Mouse (Mus musculus): ENCODE measurements around the gene Nkx1-2.

The Nkx1-2 gene

GRCm38 (mm10) chr7:132589610-132590009 is 9.8 kb downstream of the Nkx1-2 start:
- DNase-seq (ENCODE audit: low read depth, low spot score) = no peak
- Histone ChIP-seq H3K27me3 (ENCODE audit: control insufficient read depth, insufficient read depth, low read length, poor library complexity, severe bottlenecking) (no peaks in the 10 kb centered on the region), H3K36me3 (ENCODE audit: control insufficient read depth, insufficient read depth, low read length, poor library complexity, severe bottlenecking) (no peaks in the 10 kb centered on the region)

DNA sequence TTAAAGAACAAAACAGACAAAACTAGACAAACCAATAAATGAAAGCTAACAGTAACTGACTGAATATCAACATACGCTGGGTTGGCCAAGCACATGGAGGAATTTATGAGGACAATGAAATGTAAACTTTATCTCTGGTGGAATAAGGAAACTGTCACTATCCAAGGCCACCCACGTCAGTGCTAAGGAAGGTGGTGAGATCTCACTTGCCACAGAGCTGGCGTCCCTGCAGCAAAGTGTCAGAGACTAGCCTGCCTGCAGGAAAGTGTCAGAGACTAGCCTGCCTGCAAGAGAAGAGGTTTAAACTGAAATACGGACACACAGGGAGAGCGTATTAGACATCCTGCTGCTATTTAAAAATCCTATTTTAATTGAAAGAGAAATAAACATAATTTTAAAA is 12.3 kb downstream of the Nkx1-2 start:
- H3K27me3 ChIP-seq (ENCODE audit: control insufficient read depth, insufficient read depth, low read length, poor library complexity, severe bottlenecking) = no peaks in the 10 kb centered on the region
- no peaks in the 10 kb centered on the region for H3K36me3 ChIP-seq (ENCODE audit: control insufficient read depth, insufficient read depth, low read length, poor library complexity, severe bottlenecking)
- no peak for DNase-seq (ENCODE audit: low read depth, low spot score)

GRCm38 (mm10) chr7:132585695-132586491 is 13.5 kb downstream of the Nkx1-2 start:
- DNase-seq (ENCODE audit: low read depth, low spot score) = no peak
- no peaks in the 10 kb centered on the region for H3K27me3 ChIP-seq (ENCODE audit: control insufficient read depth, insufficient read depth, low read length, poor library complexity, severe bottlenecking)
- no peaks in the 10 kb centered on the region for H3K36me3 ChIP-seq (ENCODE audit: control insufficient read depth, insufficient read depth, low read length, poor library complexity, severe bottlenecking)

DNA sequence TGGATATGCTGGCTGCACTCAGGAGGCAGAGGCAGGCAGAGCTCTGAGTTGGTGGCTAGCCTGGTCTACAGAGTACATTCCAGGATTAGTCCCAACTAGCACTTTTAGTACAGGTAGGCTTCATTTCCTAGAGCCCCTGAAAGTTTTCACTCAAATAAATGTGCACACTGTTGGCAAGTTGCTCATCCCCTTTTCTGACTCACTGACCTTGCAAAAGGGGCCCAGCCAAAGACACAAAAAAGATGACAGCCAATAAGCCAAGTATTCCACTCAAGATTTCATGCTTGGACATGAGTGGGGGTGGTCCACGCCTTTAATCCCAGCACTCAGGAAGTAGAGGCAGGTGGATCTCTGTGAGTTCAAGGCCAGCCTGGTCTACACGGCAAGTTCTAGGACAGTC is 18.0 kb downstream of the Nkx1-2 start:
- no peaks in the 10 kb centered on the region for H3K36me3 ChIP-seq (ENCODE audit: control insufficient read depth, insufficient read depth, low read length, poor library complexity, severe bottlenecking)
- no peak for DNase-seq (ENCODE audit: low read depth, low spot score)
- no peaks in the 10 kb centered on the region for H3K27me3 ChIP-seq (ENCODE audit: control insufficient read depth, insufficient read depth, low read length, poor library complexity, severe bottlenecking)

DNA sequence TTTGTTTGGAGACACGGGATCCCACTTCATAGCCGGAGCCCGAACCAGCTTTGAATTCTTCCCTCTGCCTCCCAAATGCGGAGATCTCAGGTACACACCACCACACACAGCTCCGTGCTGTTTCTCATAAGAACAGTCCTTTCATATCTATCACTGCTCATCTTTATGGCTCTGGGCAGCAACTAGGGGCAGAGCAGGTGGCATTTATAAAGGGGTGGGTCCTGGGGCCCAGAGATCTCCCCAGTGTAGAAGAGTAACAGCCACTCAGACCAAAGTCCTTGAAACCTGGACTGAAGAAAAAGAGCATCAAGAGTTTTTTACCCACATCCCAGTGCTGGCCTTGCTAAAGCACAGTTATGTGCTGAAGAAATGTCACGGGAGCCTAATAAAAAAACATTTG is 18.9 kb downstream of the Nkx1-2 start:
- Histone ChIP-seq H3K36me3 (ENCODE audit: control insufficient read depth, insufficient read depth, low read length, poor library complexity, severe bottlenecking) (no peaks in the 10 kb centered on the region), H3K27me3 (ENCODE audit: control insufficient read depth, insufficient read depth, low read length, poor library complexity, severe bottlenecking) (no peaks in the 10 kb centered on the region)
- no peak for DNase-seq (ENCODE audit: low read depth, low spot score)

DNA sequence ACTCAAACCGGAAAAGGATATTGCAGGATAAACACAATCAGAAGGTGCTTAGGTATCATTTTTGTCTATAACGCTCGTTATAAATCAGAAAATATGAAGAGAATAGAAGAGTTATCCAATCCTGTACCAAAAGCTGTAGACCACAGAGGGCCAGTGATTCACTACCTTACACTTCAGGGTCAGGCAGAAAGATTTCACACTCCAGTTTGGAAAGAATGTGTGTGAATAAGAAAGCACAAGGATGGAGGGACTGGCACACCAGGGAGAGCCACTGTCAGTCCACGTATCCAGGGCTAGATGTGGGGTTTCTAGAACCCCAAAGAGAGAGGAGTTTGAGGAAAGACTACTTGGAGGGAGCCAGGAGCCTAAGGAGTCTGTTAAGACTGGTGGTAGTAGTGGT is 22.5 kb downstream of the Nkx1-2 start:
- no peak for DNase-seq (ENCODE audit: low read depth, low spot score)
- Histone ChIP-seq H3K36me3 (ENCODE audit: control insufficient read depth, insufficient read depth, low read length, poor library complexity, severe bottlenecking) (no peaks in the 10 kb centered on the region), H3K27me3 (ENCODE audit: control insufficient read depth, insufficient read depth, low read length, poor library complexity, severe bottlenecking) (no peaks in the 10 kb centered on the region)

DNA sequence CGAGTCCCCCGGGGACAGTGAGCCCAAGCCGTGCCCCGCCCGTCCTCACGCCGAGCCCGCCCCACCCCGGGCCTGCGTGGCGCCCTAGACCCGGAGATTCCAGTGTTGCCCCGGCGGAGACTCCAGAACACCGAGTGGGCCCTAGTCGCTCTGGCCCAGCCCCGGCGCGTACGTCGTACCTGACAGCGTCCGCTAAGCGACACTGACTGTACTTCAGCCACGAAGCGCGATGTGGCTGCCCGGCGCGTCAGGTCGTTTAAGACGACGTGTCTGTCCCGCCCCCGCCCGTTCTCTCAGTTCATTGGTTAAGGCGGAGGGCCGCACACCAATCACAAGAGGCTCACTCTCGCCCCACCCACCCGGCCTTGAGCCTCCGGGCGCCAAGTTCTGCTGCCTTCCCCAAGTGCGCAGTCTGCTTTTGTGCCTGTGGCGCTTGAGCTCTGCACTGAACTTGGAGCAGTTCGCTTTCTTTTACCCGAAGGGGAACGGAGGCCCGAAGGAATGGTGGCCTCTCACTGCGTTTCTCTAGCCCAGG is 23.3 kb downstream of the Nkx1-2 start, which contains the start of gene Oat:
Gene Oat, minus strand, starts transcription at position 283 of the 535 bp plus-strand sequence.
- Histone ChIP-seq H3K36me3 (ENCODE audit: control insufficient read depth, insufficient read depth, low read length, poor library complexity, severe bottlenecking) (no peaks in the 10 kb centered on the region), H3K27me3 (ENCODE audit: control insufficient read depth, insufficient read depth, low read length, poor library complexity, severe bottlenecking) (no peaks in the 10 kb centered on the region)
- DNase-seq (ENCODE audit: low read depth, low spot score) = peak; percentile 97

DNA sequence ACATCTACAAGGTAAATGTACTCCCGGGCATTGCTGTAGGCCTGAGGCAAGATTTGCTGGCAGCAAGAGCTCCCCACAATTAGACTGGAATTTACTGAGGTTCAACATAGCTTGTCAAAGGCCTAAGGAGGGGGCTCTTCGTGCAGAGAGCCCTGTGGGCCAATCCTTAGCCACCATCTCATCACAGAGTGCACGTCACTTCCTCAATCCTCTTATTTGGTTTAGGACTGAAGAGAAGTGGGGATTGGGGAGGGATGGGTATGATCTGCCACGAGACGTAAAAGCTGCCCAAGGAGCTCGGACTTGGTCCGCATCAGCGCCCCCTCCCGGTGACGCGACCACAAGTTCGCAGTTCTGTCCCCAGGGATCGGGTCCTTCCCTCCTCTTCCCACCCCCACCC is 23.8 kb downstream of the Nkx1-2 start:
- DNase-seq (ENCODE audit: low read depth, low spot score) = peak; percentile 92
- Histone ChIP-seq H3K27me3 (ENCODE audit: control insufficient read depth, insufficient read depth, low read length, poor library complexity, severe bottlenecking) (no peaks in the 10 kb centered on the region), H3K36me3 (ENCODE audit: control insufficient read depth, insufficient read depth, low read length, poor library complexity, severe bottlenecking) (no peaks in the 10 kb centered on the region)

- Histone ChIP-seq H3K27me3 (ENCODE audit: control insufficient read depth, insufficient read depth, low read length, poor library complexity, severe bottlenecking) (no peaks in the 10 kb centered on the region), H3K36me3 (ENCODE audit: control insufficient read depth, insufficient read depth, low read length, poor library complexity, severe bottlenecking) (no peaks in the 10 kb centered on the region)
- no peak for DNase-seq (ENCODE audit: low read depth, low spot score)
Measured at GRCm38 (mm10) chr7:132574646-132575045, 24.8 kb downstream of the Nkx1-2 start.

- no peak for DNase-seq (ENCODE audit: low read depth, low spot score)
- Histone ChIP-seq H3K27me3 (ENCODE audit: control insufficient read depth, insufficient read depth, low read length, poor library complexity, severe bottlenecking) (no peaks in the 10 kb centered on the region), H3K36me3 (ENCODE audit: control insufficient read depth, insufficient read depth, low read length, poor library complexity, severe bottlenecking) (no peaks in the 10 kb centered on the region; the same call in 1 of the 2 replicates)
Measured at GRCm38 (mm10) chr7:132573205-132573604, 26.2 kb downstream of the Nkx1-2 start.

DNA sequence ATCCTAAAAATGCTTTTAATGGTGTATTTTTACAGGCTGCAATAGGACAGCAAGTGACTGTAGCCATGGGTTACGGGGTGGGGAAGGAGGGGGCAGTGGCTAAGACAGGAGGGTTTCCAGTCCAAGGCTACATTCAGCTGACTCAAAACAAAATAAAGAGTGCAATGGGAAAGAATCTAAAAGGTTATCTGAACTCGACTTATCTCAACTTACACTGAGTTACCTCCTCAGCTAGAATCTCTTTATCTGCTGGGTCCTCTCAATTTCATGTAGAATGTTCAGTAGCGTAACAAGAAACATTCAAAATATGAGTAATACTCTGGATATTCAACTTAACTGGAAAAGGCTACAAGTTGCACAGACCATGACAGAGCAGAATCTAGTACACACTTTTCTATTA is 26.7 kb downstream of the Nkx1-2 start:
- no peak for DNase-seq (ENCODE audit: low read depth, low spot score)
- Histone ChIP-seq H3K36me3 (ENCODE audit: control insufficient read depth, insufficient read depth, low read length, poor library complexity, severe bottlenecking) (no peaks in the 10 kb centered on the region; the same call in 1 of the 2 replicates), H3K27me3 (ENCODE audit: control insufficient read depth, insufficient read depth, low read length, poor library complexity, severe bottlenecking) (no peaks in the 10 kb centered on the region)

DNA sequence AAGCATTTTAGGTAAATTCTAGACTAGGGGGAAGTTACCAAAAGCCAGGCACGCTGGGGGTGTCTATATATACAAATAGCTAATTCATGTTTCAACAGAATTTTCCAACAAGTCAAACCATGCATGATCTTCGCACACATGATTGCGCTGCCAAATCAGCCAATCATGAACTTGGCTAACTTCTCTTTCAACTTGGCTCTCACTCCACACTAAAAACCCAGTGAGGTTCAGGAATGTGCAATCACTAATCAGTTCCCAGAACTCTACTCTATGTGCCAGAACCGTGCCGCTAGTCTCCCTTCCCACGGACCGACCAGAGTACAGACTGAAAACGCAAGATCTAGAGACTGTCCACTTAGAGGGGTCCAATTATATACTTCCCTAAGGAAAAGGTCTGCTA is 28.0 kb downstream of the Nkx1-2 start:
- Histone ChIP-seq H3K27me3 (ENCODE audit: control insufficient read depth, insufficient read depth, low read length, poor library complexity, severe bottlenecking) (no peaks in the 10 kb centered on the region), H3K36me3 (ENCODE audit: control insufficient read depth, insufficient read depth, low read length, poor library complexity, severe bottlenecking) (peaks cover 6% of the 10 kb centered on the region; the same call in 1 of the 2 replicates)
- DNase-seq (ENCODE audit: low read depth, low spot score) = no peak

- DNase-seq (ENCODE audit: low read depth, low spot score) = no peak
- no peaks in the 10 kb centered on the region for H3K27me3 ChIP-seq (ENCODE audit: control insufficient read depth, insufficient read depth, low read length, poor library complexity, severe bottlenecking)
- H3K36me3 ChIP-seq (ENCODE audit: control insufficient read depth, insufficient read depth, low read length, poor library complexity, severe bottlenecking) = peaks cover 11% of the 10 kb centered on the region; the same call in 1 of the 2 replicates
Measured at GRCm38 (mm10) chr7:132570071-132570470, 29.4 kb downstream of the Nkx1-2 start.

- H3K36me3 ChIP-seq (ENCODE audit: control insufficient read depth, insufficient read depth, low read length, poor library complexity, severe bottlenecking) = peaks cover 11% of the 10 kb centered on the region; the same call in 1 of the 2 replicates
- peak; percentile 86 for DNase-seq (ENCODE audit: low read depth, low spot score)
- no peaks in the 10 kb centered on the region for H3K27me3 ChIP-seq (ENCODE audit: control insufficient read depth, insufficient read depth, low read length, poor library complexity, severe bottlenecking)
Measured at GRCm38 (mm10) chr7:132568817-132569216, 30.6 kb downstream of the Nkx1-2 start.

GRCm38 (mm10) chr7:132565831-132566230 is 33.6 kb downstream of the Nkx1-2 start:
- no peak for DNase-seq (ENCODE audit: low read depth, low spot score)
- H3K27me3 ChIP-seq (ENCODE audit: control insufficient read depth, insufficient read depth, low read length, poor library complexity, severe bottlenecking) = no peaks in the 10 kb centered on the region

More at GRCm38 (mm10) chr7:132565831-132566230, 33.6 kb downstream of the Nkx1-2 start:
- peaks cover 28% of the 10 kb centered on the region for H3K36me3 ChIP-seq (ENCODE audit: control insufficient read depth, insufficient read depth, low read length, poor library complexity, severe bottlenecking)
